Mouse (Mus musculus): ENCODE measurements around the gene Olfr702. TPM values are rescaled to one million over a fixed set of nuclear protein-coding genes. Genes with fewer than 3 reads are reported as not detected.

Gene Olfr702
- total RNA-seq, 1 experiment = not detected

DNA sequence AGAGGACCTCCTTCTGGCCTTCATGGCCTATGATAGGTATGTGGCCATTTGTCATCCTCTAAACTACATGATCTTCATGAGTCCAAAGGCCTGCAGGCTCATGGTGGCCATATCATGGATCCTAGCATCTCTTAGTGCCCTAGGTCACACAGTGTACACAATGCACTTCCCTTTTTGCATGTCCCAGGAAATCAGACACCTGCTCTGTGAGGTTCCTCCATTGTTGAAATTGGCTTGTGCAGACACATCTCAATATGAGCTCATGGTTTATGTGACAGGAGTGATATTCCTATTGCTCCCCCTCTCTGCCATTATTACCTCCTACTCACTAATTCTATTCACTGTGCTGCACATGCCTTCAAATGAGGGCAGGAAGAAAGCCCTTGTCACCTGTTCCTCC lies 15.3 kb downstream of the Olfr702 start:
- Histone ChIP-seq H3K4me3 (ENCODE audit: insufficient read depth in 1 of 2, low read depth in 1 of 2, low read length in 2 of 2, poor library complexity in 1 of 2, severe bottlenecking in 1 of 2) (no peak overlapping the region), H3K9me3 (ENCODE audit: control insufficient read depth, insufficient read depth, low read depth, low read length) (no peaks in the 10 kb centered on the region), H3K27ac (ENCODE audit: insufficient read depth, low read depth, low read length, poor library complexity, severe bottlenecking) (no peak overlapping the region), H3K4me1 (ENCODE audit: control insufficient read depth in 2 of 2, insufficient read depth in 2 of 2, low read length in 2 of 2, poor library complexity in 1 of 2) (no peaks in the 10 kb centered on the region), H3K36me3 (ENCODE audit: control insufficient read depth, insufficient read depth, low read length, poor library complexity, severe bottlenecking) (no peaks in the 10 kb centered on the region), H3K9ac (ENCODE audit: insufficient read depth, low read depth, low read length, poor library complexity, severe bottlenecking) (no peak overlapping the region)
- DNase-seq (ENCODE audit: low read depth, low spot score) = no peak
- no peak for TF ChIP-seq ZNF384 (IDR thresholded peaks at IDR 0.05; ENCODE audit: low read depth, low read length)
- TF ChIP-seq MAFK (IDR thresholded peaks at IDR 0.05; ENCODE audit: insufficient read depth, low read depth, low read length) = no peak
- TF ChIP-seq HCFC1 (IDR thresholded peaks at IDR 0.05; ENCODE audit: borderline replicate concordance, insufficient read depth, low read length) = no peak
- no peak for TF ChIP-seq CHD2 (IDR thresholded peaks at IDR 0.05; ENCODE audit: low read depth, low read length)
- in situ Hi-C loops (cut with MboI; ENCODE audit: low sequenced_read_pairs in 2 of 2, unreplicated experiment in 2 of 2) = no loop called here

- in situ Hi-C loops (cut with MboI; ENCODE audit: low sequenced_read_pairs in 2 of 2, unreplicated experiment in 2 of 2) = no loop called here
- Histone ChIP-seq H3K9ac (ENCODE audit: insufficient read depth, low read depth, low read length, poor library complexity, severe bottlenecking) (no peak overlapping the region), H3K36me3 (ENCODE audit: control insufficient read depth, insufficient read depth, low read length, poor library complexity, severe bottlenecking) (no peaks in the 10 kb centered on the region), H3K9me3 (ENCODE audit: control insufficient read depth, insufficient read depth, low read depth, low read length) (no peaks in the 10 kb centered on the region), H3K4me1 (ENCODE audit: control insufficient read depth in 2 of 2, insufficient read depth in 2 of 2, low read length in 2 of 2, poor library complexity in 1 of 2) (no peaks in the 10 kb centered on the region), H3K27ac (ENCODE audit: insufficient read depth, low read depth, low read length, poor library complexity, severe bottlenecking) (no peak overlapping the region), H3K4me3 (ENCODE audit: insufficient read depth in 1 of 2, low read depth in 1 of 2, low read length in 2 of 2, poor library complexity in 1 of 2, severe bottlenecking in 1 of 2) (no peak overlapping the region)
- peak; percentile 24 for DNase-seq (ENCODE audit: low read depth, low spot score)
- TF ChIP-seq CHD2 (IDR thresholded peaks at IDR 0.05; ENCODE audit: low read depth, low read length) = no peak
- TF ChIP-seq MAFK (IDR thresholded peaks at IDR 0.05; ENCODE audit: insufficient read depth, low read depth, low read length) = no peak
- TF ChIP-seq ZNF384 (IDR thresholded peaks at IDR 0.05; ENCODE audit: low read depth, low read length) = no peak
- 0 out of 2 replicates have a peak, but pooled peaks have one; percentile 27 for TF ChIP-seq ZC3H11A (IDR thresholded peaks at IDR 0.05; ENCODE audit: borderline replicate concordance, low read depth, low read length)
- TF ChIP-seq HCFC1 (IDR thresholded peaks at IDR 0.05; ENCODE audit: borderline replicate concordance, insufficient read depth, low read length) = no peak
Observed at GRCm38 (mm10) chr7:106815775-106816174, 17.9 kb downstream of the Olfr702 start.

GRCm38 (mm10) chr7:106813829-106814228 lies 19.9 kb downstream of the Olfr702 start, which contains the start of gene Olfr701:
TSS of gene Olfr701 (plus strand) at chr7:106814129.
- no peaks in the 10 kb centered on the region for H3K9me3 ChIP-seq (ENCODE audit: control insufficient read depth, insufficient read depth, low read depth, low read length)
- no peak within 1 kb of the TSS for H3K4me3 ChIP-seq (ENCODE audit: insufficient read depth in 1 of 2, low read depth in 1 of 2, low read length in 2 of 2, poor library complexity in 1 of 2, severe bottlenecking in 1 of 2)
- H3K27ac ChIP-seq (ENCODE audit: insufficient read depth, low read depth, low read length, poor library complexity, severe bottlenecking) = no peak within 1 kb of the TSS
- TF ChIP-seq ZNF384 (IDR thresholded peaks at IDR 0.05; ENCODE audit: low read depth, low read length) = no peak
- no peak for TF ChIP-seq HCFC1 (IDR thresholded peaks at IDR 0.05; ENCODE audit: borderline replicate concordance, insufficient read depth, low read length)
- no peak for TF ChIP-seq MAFK (IDR thresholded peaks at IDR 0.05; ENCODE audit: insufficient read depth, low read depth, low read length)
- no peak for TF ChIP-seq ZC3H11A (IDR thresholded peaks at IDR 0.05; ENCODE audit: borderline replicate concordance, low read depth, low read length)
- H3K9ac ChIP-seq (ENCODE audit: insufficient read depth, low read depth, low read length, poor library complexity, severe bottlenecking) = no peak within 1 kb of the TSS
- no peak for DNase-seq (ENCODE audit: low read depth, low spot score)
- in situ Hi-C loops (cut with MboI; ENCODE audit: low sequenced_read_pairs in 2 of 2, unreplicated experiment in 2 of 2) = no loop called here
- no peaks in the 10 kb centered on the region for H3K36me3 ChIP-seq (ENCODE audit: control insufficient read depth, insufficient read depth, low read length, poor library complexity, severe bottlenecking)
- no peaks in the 10 kb centered on the region for H3K4me1 ChIP-seq (ENCODE audit: control insufficient read depth in 2 of 2, insufficient read depth in 2 of 2, low read length in 2 of 2, poor library complexity in 1 of 2)

DNA sequence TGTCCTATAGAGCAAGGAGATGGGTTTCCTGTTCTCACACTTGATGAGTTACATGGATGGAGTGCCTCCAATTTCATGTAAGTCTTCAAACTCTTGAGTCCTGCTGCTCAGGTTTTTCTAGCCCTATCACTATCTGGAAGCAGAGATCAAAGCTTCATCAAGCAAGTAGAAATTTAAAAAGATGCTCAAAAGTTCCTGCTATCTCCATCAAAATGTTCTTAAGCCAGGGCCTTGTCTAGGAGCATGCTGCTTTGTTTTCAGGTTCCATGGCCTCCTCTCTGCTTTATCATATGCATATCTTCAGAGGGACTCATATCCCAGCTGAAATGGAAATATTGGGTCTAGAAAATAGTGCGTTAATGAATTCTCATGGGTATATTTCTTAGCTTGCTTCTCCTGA lies 25.0 kb downstream of the Olfr702 start, which contains the start of gene Olfr700:
TSS of gene Olfr700 (minus strand) at position 101 of the 400 bp plus-strand sequence.
- no peaks in the 10 kb centered on the region for H3K36me3 ChIP-seq (ENCODE audit: control insufficient read depth, insufficient read depth, low read length, poor library complexity, severe bottlenecking)

GRCm38 (mm10) chr7:106793098-106793497 lies 40.6 kb downstream of the Olfr702 start, which contains the start of gene Olfr699:
TSS of gene Olfr699 (minus strand) at chr7:106793198.
- no peak within 1 kb of the TSS for H3K27ac ChIP-seq (ENCODE audit: insufficient read depth, low read depth, low read length, poor library complexity, severe bottlenecking)
- H3K9me3 ChIP-seq (ENCODE audit: control insufficient read depth, insufficient read depth, low read depth, low read length) = no peaks in the 10 kb centered on the region
- in situ Hi-C loops (cut with MboI; ENCODE audit: low sequenced_read_pairs in 2 of 2, unreplicated experiment in 2 of 2) = loop anchor here in 1 of 2 experiments (25.0 kb wide), 1 partner anchor 106 kb away; the partner anchor contains the start of genes Olfr693 and Olfr694
- no peak for DNase-seq (ENCODE audit: low read depth, low spot score)
- H3K4me3 ChIP-seq (ENCODE audit: insufficient read depth in 1 of 2, low read depth in 1 of 2, low read length in 2 of 2, poor library complexity in 1 of 2, severe bottlenecking in 1 of 2) = no peak within 1 kb of the TSS
- no peak for TF ChIP-seq ZC3H11A (IDR thresholded peaks at IDR 0.05; ENCODE audit: borderline replicate concordance, low read depth, low read length)
- no peak for TF ChIP-seq ZNF384 (IDR thresholded peaks at IDR 0.05; ENCODE audit: low read depth, low read length)
- no peak for TF ChIP-seq CHD2 (IDR thresholded peaks at IDR 0.05; ENCODE audit: low read depth, low read length)
- no peak for TF ChIP-seq HCFC1 (IDR thresholded peaks at IDR 0.05; ENCODE audit: borderline replicate concordance, insufficient read depth, low read length)
- TF ChIP-seq MAFK (IDR thresholded peaks at IDR 0.05; ENCODE audit: insufficient read depth, low read depth, low read length) = no peak
- H3K9ac ChIP-seq (ENCODE audit: insufficient read depth, low read depth, low read length, poor library complexity, severe bottlenecking) = no peak within 1 kb of the TSS
- H3K36me3 ChIP-seq (ENCODE audit: control insufficient read depth, insufficient read depth, low read length, poor library complexity, severe bottlenecking) = no peaks in the 10 kb centered on the region
- no peaks in the 10 kb centered on the region for H3K4me1 ChIP-seq (ENCODE audit: control insufficient read depth in 2 of 2, insufficient read depth in 2 of 2, low read length in 2 of 2, poor library complexity in 1 of 2)

More for the DNA sequence above, 25.0 kb downstream of the Olfr702 start, which contains the start of gene Olfr700:
- no peaks in the 10 kb centered on the region for H3K4me1 ChIP-seq (ENCODE audit: control insufficient read depth in 2 of 2, insufficient read depth in 2 of 2, low read length in 2 of 2, poor library complexity in 1 of 2)
- H3K4me3 ChIP-seq (ENCODE audit: insufficient read depth in 1 of 2, low read depth in 1 of 2, low read length in 2 of 2, poor library complexity in 1 of 2, severe bottlenecking in 1 of 2) = no peak within 1 kb of the TSS
- H3K27ac ChIP-seq (ENCODE audit: insufficient read depth, low read depth, low read length, poor library complexity, severe bottlenecking) = no peak within 1 kb of the TSS
- no peak for DNase-seq (ENCODE audit: low read depth, low spot score)
- TF ChIP-seq HCFC1 (IDR thresholded peaks at IDR 0.05; ENCODE audit: borderline replicate concordance, insufficient read depth, low read length) = no peak
- H3K9ac ChIP-seq (ENCODE audit: insufficient read depth, low read depth, low read length, poor library complexity, severe bottlenecking) = no peak within 1 kb of the TSS
- H3K9me3 ChIP-seq (ENCODE audit: control insufficient read depth, insufficient read depth, low read depth, low read length) = no peaks in the 10 kb centered on the region
- in situ Hi-C loops (cut with MboI; ENCODE audit: low sequenced_read_pairs in 2 of 2, unreplicated experiment in 2 of 2) = no loop called here

All from ES-E14 (cell line).